Mouse (Mus musculus) c-Kit-negative CD71-positive TER-119-positive erythroid progenitor cells, embryonic 14.5 days (primary cell): ENCODE measurements around the gene Cpxm2.

ENCODE experiments used
- DNase-seq: peaks from one replicate; pipeline ENCODE4 v3.0.0-alpha.2; 2013; ENCODE audit warnings: low read depth, low spot score

Cpxm2 gene

DNA sequence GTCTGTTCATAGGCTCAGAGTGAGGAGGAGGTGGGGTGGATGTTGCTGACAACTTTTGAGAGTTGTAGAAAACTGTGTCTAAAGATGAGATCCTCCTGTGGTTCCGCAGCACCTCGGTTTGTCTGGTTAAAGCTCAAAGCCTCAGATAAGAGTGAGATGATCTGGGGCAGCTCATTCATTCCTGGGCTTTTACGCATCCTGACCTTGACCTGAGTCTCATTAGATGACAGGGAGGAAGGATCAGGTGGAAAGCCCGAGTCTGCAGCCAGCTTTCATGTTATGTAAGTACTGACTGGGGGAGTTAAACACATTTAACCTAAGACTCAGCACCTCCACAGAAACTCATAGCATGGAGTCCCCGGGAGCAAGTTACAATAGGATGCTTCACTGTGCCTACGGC is 127.9 kb downstream of the Cpxm2 start:
- no peak for DNase-seq

DNA sequence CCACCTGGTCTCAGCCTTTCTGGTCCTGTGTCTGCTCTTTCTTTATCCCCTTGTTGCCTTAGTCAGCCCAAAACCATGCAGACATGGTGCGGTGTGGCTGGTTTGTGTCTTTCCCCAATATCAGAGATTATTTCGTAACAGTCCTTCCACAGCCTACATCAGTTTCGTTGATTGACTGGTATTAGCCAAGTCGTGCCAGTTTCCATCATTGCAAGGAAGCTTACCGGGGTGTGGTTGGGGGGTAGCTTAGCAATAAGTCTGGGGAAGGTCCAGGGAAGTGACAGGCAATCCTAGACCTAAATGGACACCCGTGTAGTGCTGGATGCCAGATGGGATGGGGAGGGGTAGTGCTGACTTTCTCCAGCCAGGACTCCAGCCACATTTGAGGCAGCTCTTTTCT is 128.9 kb downstream of the Cpxm2 start:
- DNase-seq = no peak

DNA sequence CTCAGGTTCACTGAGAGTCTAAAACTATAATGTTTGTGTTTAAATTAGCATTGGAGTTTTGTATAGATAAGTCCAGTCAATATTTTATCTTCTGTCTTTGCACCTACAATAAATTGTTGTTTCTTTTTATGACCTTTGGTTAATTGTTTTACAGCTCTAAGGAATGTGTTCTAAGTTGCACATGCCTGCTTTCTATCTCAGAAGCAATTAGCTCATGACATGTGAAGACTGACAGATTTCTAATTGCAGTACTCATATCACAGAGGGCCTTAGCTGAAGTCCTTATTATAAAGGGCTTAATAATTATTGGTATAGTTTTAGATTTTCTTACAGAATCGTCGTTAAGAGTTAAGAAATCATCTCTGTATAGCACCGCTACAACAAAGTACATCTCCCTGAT is 138.6 kb downstream of the Cpxm2 start:
- DNase-seq = no peak

DNA sequence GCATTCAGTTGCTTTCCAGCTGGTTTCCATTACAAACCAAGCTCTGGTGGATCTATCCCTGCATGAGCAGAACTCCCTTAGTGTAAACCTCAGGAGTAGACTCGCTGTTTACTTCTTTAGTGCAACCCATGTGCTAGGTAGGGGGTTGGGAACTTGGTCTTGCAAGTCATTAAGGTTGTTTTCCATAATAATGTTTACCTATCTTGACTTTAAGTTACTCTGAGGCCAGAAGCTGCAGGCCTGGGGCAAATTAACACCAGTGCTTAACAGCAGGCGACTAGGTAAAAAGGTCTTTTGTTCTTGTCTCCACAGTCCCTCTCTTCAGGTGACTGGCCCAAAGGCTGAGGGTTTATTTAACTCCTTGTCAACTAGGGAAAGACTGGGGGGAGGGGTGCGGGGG is 139.3 kb downstream of the Cpxm2 start:
- no peak for DNase-seq

DNA sequence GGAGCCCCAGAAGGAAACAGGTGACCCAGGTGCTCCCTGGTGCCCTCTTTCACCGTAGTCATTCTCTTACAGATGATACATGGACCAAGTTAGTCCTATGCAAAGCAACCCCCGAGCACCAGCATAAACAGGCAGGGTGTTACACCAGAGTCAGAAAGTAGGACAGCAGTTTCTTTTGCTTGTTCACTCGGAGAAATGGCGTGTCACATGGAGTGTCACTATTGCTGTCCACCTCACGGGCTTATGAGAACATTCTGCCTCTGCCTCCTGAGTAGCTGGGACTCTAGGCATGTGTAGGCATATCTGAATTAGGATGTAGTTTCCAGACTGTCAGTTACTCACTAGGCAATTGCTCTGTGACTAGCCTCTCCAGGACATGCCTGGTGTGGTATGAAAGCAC is 140.6 kb downstream of the Cpxm2 start:
- DNase-seq = no peak

DNA sequence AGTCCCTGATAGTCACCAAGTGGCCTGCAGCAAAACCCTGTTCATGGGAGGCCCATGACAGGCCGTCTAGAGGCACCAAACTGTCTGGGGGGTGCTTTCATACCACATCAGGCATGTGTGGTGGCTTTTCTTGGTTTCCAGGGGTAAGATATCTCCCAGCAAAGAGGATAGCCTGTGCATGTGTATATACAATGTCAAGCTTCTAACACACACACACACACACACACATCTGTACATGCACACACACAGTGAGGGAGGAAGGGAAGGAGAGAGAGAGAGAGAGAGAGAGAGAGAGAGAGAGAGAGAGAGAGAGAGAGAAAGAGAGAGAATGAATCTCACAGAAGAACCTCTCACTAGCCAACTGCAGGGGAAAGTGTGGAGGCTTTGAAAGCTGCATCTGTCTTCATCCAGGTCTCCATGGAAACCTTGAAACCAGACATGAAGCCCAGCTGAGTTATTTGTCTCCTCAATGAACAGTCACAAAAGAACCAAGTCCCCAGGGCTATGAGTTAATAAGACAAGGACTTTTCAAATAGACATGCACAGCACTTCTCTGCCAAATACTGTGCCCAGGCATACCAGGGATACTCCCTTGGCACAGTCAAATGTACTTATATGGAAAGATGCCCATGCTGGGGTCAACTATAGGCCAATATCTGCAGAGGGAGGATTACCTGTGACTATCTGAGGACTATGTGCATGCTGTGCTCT is 141.4 kb downstream of the Cpxm2 start:
- no peak for DNase-seq

DNA sequence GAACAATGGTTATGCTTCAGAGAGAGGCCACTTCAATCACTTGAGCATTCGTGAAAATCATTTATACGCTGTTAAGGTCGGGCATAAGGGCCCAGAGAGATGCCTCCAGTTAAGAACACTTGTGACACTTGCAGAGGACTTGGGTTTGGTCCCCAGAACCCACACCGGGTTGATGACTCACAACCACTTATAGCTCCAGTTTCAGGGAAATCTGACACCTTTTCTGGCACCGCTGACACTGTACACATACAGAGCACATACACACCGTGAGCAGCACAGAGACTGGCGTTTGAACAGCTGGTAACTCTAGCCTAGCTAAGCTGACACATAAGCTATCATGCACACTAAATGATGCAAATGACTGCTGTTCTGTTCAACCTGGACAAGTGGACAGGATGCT is 145.5 kb downstream of the Cpxm2 start:
- DNase-seq = no peak

DNA sequence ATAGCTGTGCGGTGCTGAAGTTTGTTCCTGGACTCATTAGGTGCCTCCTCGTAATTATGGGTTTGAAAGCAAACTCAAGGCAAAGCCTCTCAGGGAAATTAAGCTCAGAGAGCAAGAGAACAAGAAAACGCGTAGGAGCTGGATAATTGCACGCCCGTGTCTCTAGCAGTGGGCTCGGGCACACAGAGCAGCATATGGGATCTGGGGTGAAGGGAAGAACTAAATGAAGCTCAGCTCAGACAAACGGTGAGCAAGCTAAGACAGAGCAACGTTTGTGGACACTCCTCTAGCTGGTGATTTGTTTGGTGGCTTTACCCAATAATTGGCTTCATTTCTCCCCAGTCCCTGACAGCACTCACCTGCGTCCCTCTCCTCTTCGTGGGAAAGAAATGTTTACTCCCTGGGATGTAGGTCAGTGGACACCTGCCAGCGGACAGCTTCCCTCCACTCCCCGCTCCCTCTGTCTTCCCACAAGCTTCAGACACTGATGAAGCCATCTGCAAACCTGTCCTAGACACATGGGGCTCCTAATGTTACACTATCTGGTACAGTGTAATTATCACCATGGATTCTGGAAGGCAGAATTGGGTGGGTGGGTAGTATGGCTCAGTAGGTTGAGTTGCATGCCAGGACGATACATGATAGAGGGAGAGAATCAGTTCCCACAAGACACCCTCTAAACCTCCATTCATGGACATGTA is 148.4 kb downstream of the Cpxm2 start:
- DNase-seq = no peak

DNA sequence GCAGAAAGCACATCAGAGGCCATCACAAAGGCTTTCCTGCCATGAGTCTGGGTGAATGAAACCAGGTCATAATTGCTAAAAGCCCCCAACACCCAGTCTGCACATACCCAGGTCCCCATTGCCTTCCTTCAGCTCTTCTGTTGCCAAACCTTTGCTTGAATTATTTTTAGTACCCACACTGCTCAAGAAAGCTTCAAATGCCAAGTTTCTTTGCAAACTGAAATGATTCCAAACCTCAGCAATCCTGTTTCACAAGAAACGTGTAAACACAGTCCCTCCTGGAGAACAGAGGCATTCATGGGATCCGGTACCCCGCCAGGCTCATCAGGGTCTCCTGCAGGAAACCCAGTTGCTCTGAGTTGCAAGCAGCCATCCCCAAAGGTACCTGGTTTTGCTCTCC is 161.7 kb downstream of the Cpxm2 start:
- no peak for DNase-seq

DNA sequence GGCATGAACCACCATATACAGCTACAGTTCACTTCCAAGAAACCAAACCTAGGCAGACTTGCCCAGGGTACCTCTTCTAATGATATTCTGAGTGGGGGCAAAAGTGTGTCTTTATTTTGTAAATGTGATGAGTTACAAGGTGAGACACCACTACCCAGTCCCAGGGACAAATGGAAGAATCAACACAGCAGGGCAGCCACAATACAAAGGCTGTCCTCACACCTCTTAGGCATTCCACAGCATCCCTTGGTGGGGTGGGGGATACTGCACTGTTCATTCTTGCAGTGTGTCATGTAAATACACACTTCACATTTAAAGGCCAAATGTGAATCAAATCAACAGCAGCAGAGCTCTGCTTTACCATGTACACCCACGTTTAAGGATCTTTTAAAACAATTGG is 162.3 kb downstream of the Cpxm2 start:
- DNase-seq = no peak

DNA sequence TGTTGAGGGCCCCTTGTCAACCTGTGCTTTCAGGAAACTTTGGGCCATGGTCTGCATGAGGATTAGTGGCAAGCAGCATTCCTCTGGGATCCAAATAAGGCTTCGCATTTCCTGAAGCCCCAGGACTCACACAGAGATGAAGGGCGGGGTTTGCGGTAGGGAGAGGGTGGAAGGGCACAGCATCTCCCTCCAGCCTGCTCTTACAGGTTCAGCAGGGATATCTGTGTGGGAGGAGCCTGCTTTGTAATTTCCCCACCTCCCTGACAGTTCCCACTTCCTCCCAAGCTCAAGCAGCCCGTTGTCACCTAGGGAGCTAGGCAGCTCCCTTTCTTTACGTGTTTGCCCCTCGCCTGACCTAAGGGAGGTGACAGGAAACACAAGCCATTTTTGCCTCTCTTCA is 165.5 kb downstream of the Cpxm2 start:
- DNase-seq = no peak
